Mouse (Mus musculus): Measurements from ENCODE around the gene Hcrtr1. TPM values are rescaled to one million over a fixed set of nuclear protein-coding genes. Genes with fewer than 3 reads are reported as not detected.

Gene Hcrtr1
- 1 to 10 TPM; 5.8 to 6.3 TPM for total RNA-seq (2021)
- long read RNA-seq, experiment 1, transcript Hcrtr1-201 (9 exons, 2,187 nt) = major isoform, 6 of 17 reads
- long read RNA-seq, experiment 1, partial matches to known transcripts = 2 of 17 reads
- long read RNA-seq, experiment 1, other reads (novel, unspliced or antisense) = 8 of 17 reads
- long read RNA-seq, experiment 2, transcript Hcrtr1-201 (9 exons, 2,187 nt) = major isoform, 8 of 13 reads
- long read RNA-seq, experiment 2, partial matches to known transcripts = 1 of 13 reads
- long read RNA-seq, experiment 2, other reads (novel, unspliced or antisense) = 4 of 13 reads

DNA sequence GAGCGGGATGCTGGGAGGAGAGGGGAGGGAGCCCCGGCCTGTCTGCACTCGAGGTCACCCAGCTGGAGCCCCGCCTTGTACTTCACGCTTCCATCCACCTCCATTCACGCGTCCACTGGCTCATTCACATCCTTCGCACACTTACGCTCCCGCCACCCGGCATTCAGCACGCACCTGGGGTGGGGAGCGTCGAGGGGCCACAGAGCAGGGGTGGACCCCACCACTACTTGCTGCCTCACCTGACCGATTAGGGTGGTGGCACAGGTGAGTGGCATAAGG lies at the start of gene Hcrtr1:
Gene Hcrtr1 (minus strand): TSS at position 146 of the 279 bp plus-strand sequence.
- DNase-seq (ENCODE audit: low spot score in 2 of 2) = no peak
- intact Hi-C loops (cut with DNase I) = loop anchor here (2.0 kb wide), 1 partner anchor 50 kb away; no protein-coding TSS in a partner anchor

DNA sequence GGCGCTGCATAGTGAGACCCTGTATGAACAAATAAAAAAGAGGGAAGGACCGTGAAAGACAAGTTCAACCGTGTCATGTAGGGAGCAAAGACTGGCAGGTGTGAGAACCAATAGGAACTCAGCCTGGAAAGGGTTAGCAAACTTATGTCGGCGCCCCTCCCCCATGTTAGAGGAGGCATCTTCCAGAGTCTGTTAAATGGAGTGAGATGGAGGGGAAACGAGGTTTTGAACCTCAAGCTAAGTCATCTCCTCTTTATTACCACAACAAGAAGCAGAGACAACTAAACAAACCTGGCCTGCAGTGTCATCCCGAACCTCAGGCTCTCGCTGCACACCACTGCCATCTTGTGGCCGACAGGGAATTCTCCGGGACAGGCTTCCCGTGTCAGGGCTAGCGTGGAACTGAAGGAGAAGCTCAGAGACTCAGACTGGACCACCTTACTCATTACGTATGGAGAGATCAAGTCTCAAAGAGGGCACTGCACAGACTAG lies 49.7 kb upstream of the Hcrtr1 start:
- peak; percentile 85 to 89 for DNase-seq (ENCODE audit: low spot score in 2 of 2)
- intact Hi-C loops (cut with DNase I) = loop anchor here (2.0 kb wide), 2 partner anchors 50 to 230 kb away; partner anchors contain the start of gene Hcrtr1

DNA sequence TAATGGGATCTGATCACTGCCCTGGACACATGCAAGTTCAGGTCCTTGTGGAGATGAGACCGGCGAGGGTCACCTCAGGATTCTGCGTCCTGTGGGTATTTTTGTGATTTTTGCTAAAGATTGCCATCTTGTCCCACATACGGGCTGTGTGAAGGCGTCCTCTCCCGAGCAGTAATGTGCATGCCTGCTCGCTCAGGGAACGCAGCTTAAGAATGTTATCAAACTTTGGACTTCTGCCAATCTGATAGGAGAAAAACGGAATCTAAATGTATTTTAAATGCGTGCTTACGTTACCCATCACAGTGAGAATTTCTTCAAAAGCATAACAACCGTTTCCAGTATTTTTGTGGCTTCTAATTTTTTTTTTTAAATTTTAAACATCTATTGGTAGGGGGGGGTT lies 47.7 kb upstream of the Hcrtr1 start:
- intact Hi-C loops (cut with DNase I) = no loop called here

DNA sequence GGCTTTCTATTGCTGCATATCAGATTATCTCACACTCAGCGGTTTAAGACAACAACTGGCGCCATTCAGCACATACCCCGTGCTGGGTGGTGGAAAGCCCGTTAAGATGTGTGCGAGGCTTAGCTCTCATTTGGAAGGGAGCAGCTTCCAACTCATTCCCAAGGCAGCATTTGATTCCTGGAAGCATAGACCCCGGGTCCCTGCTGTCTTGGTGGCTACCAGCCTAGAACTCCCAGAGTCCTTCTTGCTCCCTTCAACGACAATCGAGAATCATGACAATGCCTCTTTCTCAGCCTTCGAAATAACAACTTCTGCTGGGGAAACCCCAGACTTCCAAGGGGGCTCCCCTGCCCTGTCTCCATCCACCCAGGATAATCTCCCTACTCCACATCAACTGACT lies 47.3 kb upstream of the Hcrtr1 start:
- no peak for DNase-seq (ENCODE audit: low spot score in 2 of 2)
- intact Hi-C loops (cut with DNase I) = no loop called here

More for the DNA sequence above, 47.7 kb upstream of the Hcrtr1 start:
- peak in 1 of 2 experiments; percentile 64 for DNase-seq (ENCODE audit: low spot score in 2 of 2)

DNA sequence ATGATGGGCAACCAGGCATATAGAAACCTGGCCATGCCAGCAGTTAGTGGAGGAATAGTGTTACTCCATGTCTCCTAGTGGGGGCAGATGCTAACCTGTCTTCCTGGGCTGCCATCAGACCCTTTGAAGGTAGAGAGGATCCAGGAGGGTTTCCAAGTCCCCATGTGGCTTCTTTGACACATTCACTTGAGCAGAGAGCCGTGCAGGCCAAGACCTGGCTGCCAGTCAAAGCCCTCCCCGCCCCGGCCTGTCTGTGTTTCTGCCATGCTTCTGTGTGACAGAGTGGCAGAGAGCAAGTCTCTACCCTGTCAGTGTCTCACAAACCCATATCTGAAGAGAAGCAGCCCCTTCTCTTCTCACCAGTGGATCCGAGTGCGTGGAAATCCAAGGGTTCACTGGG lies 44.7 kb upstream of the Hcrtr1 start:
- DNase-seq (ENCODE audit: low spot score in 2 of 2) = no peak
- intact Hi-C loops (cut with DNase I) = no loop called here

DNA sequence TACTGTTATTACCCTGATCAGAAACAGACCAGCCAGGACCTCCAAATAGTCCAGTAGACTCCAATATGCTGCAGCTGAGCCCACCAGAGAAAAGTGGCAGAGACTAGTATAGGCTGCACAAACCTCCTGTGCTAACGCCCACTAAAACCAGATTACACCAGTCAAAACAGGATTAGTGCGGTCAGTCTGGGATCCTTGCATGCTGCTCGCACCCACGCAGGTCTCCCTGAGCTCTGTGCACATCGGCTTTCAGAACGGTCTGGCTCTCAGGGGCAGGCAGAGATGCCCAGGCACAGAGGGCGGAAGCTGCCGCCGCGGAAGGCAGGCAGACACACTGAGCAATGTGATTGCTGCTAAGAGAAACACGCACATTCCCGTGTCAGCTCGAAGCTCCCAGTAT lies 43.9 kb upstream of the Hcrtr1 start:
- intact Hi-C loops (cut with DNase I) = no loop called here
- peak in 1 of 2 experiments; percentile 54 for DNase-seq (ENCODE audit: low spot score in 2 of 2)

DNA sequence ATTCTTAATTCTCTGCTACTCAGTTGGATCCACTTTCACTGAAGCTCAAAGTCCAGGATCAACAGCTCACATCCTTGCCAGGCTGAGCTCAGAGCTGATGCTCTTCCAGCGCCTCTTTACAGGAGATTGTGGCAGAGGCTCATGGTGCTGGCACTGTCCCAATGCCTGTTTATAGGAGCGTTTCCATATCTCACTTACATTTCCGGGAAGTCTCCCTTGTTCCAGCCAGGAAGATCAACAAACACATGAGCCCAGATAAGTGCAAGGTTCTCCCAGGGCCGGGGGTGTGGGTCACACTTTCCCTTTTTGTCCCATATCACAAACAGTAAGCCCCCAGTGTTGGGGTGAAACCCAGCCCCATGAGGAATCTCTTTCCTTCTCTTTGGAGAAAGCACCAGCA lies 42.7 kb upstream of the Hcrtr1 start:
- intact Hi-C loops (cut with DNase I) = no loop called here

DNA sequence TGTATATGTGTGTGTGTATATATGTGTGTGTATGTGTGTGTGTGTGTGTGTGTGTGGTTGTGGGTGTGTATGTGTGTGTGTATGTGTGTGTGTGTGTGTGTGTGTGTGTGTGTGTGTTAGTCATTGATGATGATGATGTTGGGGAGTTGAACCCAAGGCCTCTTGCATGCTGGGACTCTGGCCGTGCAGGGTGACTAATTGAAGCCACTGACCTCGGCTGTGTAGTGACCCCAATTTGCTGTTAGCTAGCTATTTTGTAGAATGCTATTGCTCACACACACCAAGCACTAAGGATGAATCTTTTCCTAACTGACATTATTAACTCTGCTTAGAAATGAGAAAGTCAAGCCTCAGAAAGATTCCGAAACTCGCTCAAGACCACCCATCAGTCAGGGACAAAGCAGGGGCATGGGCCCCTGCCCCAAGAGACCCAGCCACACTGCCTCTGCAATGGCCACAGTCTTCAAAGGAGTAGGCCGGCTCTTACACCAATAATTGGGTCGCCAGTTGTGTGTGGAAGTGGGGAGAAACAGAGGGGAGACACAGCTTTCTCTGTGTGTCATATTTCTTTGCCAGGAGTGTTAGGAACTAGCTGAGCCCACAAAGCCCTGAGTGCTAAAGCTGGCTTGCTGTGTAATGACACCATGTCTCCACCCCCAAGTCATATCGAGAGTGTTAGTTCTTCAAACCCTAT lies 41.9 kb upstream of the Hcrtr1 start:
- intact Hi-C loops (cut with DNase I) = no loop called here
- no peak for DNase-seq (ENCODE audit: low spot score in 2 of 2)

More for the DNA sequence above, 42.7 kb upstream of the Hcrtr1 start:
- DNase-seq (ENCODE audit: low spot score in 2 of 2) = no peak

DNA sequence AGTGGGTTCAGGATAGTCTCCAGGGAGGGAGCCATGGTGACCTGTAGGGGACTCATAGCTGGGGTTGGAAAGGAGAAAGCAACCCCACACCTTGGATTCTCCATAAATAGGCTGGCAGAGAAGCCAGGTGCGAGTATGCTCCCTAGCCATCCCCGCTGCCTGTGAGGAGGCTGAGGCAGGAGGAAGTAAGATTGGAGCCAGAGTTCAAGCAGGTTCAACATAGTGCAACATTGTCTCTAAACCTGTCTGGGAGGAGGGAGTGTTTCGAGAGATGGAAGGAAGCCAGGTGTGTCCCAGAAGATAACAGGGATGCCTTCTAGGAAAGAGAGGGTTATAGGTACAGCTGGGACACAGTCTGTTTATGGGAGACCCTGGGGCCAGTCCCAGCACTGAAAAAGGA lies 40.7 kb upstream of the Hcrtr1 start:
- DNase-seq (ENCODE audit: low spot score in 2 of 2) = no peak
- intact Hi-C loops (cut with DNase I) = no loop called here

DNA sequence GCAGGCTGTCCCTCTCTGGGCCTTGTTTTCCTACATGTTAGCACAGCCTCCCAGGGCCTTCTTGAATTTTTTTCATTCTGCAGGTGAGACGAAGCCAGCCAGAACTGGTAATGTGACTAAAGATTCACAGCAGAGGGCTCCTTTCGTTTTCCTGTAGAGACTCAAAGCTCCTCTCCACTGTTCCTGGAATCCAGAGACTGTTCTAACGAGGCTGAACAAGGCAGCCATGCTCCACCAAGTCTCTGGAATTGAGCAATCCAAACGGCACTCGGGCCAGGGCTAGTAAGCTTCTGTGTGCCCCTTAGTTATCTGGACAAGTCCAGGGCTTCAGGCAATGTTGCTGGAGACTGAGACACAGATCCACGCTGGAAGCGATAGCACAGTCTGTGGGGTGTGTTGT lies 38.4 kb upstream of the Hcrtr1 start:
- intact Hi-C loops (cut with DNase I) = no loop called here
- no peak for DNase-seq (ENCODE audit: low spot score in 2 of 2)

DNA sequence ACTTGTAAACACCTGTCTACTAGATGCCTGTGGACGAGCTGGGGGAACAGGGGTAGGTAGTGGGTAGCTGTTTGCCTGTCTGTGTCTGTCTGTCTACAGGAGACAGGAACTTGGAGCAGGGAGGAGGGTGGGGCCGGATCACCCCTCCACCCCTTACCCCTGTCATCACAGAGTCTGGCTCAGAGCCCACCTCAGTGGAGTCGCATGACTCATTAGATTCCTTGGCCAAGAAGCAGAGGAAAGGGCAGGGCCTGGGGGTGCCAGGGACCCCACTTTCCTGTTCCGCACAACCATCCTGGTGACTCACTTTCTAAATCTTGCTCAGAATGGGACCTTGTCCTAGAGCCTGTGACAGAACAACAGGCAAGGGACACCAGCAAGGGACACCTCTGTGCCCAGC lies 37.9 kb upstream of the Hcrtr1 start:
- intact Hi-C loops (cut with DNase I) = no loop called here
- no peak for DNase-seq (ENCODE audit: low spot score in 2 of 2)

DNA sequence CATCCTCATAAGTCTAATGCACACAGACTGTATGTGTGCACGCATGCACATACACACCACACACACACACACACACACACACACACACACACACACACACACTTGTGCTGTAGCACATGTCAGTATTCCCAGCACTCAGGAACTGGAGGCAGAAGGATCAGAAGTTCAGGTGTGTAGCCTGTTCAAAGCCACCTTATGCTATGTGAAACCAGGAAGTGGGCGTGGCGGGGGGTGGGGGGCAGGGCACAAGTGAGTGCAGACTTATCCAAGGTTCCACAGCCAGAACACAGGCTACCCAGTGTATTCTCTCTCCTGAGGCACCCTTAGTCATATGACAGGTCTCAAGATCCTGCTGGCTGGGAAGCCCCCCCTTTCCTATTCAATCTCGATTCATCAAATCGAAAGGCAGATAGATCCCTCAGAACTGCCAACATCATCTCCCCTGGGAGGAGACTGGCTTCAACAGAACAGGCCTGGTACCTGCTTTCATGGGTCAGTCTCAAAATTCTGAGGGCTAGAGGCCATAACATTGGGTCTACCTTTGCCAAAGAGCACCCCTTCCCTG lies 37.1 kb upstream of the Hcrtr1 start:
- intact Hi-C loops (cut with DNase I) = no loop called here
- no peak for DNase-seq (ENCODE audit: low spot score in 2 of 2)

DNA sequence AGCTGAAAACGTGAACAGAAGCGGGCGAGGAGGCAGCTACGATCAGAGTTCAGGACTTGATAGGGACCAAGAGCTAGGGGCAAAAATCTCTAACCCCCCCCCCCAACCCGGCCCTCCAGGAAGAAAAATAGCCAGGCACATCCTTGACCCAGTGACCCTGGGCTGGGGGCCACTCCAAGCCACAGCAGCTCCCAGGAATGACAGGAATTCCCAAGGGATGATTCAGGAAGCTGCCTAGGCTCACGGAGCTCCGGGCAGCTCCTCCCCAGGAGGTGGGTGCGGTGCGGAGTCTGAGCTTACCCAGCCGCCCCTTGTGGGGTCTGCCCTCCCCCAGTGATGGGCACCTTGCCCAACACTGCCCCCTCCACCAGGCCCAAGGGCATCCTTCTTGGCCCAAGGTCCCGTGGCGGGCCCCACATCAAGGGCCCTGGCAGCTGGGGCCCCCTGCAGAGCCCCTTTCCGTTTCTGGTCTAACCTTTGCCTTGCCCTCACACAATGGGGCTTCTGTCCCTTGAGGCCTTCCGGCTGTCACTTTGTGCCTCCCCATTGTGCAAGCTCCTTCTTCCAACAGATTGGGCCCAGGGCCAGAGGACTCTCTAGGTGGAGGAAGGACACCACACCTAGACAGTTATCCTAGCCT lies 36.0 kb upstream of the Hcrtr1 start, which contains the start of gene Tinagl1:
Gene Tinagl1 (minus strand): TSS at position 51 of the 640 bp plus-strand sequence.
- DNase-seq (ENCODE audit: low spot score in 2 of 2) = no peak
- intact Hi-C loops (cut with DNase I) = no loop called here

DNA sequence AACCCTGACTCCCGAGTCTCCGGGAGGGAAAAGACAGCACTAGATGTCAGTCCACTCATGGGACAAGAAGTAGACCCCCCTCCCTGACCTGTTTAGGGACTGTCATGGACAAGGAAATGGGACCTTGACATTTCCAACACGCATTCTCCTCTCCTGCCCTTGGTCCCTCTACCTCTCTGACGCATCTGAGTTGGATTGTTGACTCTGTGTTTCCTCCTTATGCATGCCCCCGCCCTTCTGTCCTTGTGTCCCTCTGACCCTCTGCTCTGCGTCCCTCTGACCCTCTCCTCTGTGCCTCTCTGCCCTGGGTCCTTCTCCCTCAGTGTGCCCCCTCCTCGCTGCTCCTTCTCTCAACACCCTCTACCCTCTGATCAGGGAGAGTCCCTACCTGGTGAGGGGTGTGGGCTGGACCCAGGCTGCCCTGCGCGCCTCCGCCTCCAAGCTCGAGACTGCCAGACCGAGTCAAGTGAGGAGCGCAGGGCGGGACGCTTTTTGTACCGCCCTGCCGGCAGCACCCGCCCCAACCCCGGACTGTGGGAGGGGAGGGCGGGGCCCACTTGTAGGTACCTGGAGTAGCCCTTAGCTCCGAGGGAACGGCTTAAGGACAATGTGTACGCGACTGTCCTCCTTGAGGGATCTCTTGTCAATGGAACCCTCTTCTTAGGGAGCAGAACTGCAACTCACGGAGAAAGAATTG lies 35.3 kb upstream of the Hcrtr1 start:
- no peak for DNase-seq (ENCODE audit: low spot score in 2 of 2)
- intact Hi-C loops (cut with DNase I) = no loop called here

DNA sequence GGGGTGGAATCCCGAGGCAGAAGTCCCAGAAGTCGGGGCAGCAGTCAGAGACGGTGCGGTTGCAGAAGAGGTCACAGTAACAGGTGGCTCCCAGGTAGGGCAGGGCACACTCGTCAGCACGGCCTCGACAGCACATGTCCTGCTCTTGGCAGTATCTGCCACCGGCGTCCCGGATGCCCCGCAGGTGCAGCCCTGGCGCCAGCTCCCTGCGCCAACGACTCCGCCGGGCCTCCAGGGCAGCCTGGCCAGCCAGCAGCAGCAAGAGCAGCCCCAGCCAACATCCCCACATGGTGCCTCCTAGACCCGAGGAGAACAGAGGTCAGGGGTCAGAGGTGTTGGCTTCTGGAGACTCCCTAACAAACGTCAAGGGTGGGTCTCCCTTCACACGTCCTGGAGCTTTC lies 34.8 kb upstream of the Hcrtr1 start:
- DNase-seq (ENCODE audit: low spot score in 2 of 2) = no peak
- intact Hi-C loops (cut with DNase I) = no loop called here

DNA sequence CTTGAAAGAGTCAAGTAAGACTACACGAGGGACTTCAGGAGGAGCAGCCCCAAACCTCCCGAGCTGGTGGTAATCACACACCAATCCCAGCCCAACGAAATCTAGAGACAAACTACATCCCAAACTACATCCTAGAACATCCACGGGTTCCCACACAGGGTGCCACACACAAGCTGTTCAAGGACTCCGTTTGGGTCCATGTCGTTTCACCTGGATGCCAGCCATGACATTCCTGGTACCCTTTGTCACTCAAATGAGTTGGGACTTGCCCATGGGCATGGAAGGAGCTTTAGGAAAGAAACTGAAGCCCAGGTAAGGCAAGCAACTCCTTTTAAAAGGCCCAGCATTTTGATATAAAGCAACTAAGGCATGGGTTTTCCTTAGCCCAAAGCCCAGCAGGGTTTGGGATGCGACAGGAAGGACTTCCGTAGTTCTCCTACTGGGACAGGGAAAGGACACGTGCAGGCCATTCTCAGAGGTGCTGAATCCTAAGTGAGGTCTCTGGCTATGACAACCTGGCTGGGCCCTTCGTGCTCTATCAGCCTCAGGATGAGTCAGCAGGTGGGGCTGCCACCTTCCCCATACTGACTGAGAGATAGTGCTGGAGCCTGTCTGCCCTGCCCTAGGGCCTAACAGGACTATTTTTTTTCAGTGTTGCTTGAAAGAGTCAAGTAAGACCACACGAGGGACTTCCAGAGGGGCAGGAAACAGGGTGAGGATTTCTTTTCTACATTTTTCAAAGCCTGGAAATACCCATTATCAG lies 34.1 kb upstream of the Hcrtr1 start:
- intact Hi-C loops (cut with DNase I) = no loop called here
- DNase-seq (ENCODE audit: low spot score in 2 of 2) = no peak

DNA sequence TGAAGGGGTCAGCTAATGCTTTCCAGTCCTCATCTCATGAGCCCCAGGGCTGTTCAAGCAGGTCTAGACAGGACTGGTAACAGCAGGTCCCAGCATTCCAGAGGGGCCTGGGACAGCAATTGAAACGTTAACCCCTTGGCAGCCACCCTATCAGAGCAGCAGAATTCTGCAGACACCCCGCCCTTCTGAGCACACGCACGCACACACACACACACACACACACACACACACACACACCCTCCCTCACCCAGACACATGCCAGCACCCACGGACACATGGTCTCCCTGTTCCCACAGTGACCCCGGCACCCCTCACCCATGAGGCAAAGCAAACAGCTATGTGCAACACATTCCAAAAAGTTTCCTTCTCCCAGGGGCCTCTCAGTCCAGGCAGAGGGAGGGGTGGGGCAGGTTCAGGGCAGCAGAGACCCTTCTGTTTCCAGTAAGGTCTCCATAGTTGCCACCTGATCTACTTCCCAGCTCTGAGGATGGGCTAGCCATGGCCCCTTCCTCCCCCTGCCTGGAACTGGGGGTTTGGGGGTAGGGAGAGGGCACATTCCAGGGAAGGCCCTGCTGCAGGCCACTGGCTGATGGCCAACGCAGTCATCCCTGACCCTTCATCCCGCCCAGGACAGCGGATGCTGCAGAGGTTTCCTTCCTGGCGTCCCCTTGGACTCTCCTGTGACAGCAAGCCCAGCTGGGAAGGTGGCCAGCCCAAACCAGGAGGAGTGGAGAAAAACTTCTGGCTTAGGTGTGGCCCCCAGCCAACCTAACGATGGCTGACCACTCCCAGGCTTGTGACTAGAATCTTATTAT lies 33.0 kb upstream of the Hcrtr1 start:
- no peak for DNase-seq (ENCODE audit: low spot score in 2 of 2)
- intact Hi-C loops (cut with DNase I) = no loop called here

DNA sequence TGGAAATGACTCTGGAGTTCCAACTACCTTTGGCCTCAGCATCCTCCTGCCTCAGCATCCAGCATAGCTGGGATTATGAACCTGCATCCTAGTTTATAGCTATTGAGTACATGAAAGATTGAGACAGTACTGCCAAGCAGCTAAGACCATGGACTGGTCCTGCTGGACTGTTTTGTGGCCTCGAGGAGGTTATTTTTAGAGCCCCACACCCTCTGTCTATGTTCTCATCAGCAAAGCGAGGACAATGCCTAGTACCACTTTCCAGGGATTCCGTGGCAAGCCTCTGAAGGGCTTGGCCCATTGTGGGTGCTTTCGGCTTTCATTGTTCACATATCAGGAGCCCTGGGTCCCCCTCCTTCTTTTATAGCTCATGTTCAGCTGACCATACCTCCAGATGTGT lies 31.2 kb upstream of the Hcrtr1 start:
- intact Hi-C loops (cut with DNase I) = no loop called here

More for the DNA sequence above, 31.2 kb upstream of the Hcrtr1 start:
- no peak for DNase-seq (ENCODE audit: low spot score in 2 of 2)

All from left cerebral cortex, postnatal 14 days (tissue).